Mouse (Mus musculus): ENCODE data around the gene P3h2. TPM values are rescaled to one million over a fixed set of nuclear protein-coding genes. Genes with fewer than 3 reads are reported as not detected.
A peak's percentile ranks its signal among the peaks of the same experiment; 100 is the strongest.

The P3h2 gene
- polyA plus RNA-seq (2011; ENCODE audit: insufficient read length, low read depth, missing spikeins) = 4.1 and 4.8 TPM in 2 replicates

GRCm38 (mm10) chr16:26105115-26105974, at the start of gene P3h2:
Gene P3h2, minus strand, starts transcription at chr16:26105784.
- peak; percentile 46; the same call in 1 of the 2 replicates for TF ChIP-seq CTCF (IDR thresholded peaks at IDR 0.05; ENCODE audit: borderline replicate concordance, insufficient read depth, low read length)
- no peak for TF ChIP-seq POLR2A (IDR thresholded peaks at IDR 0.05; ENCODE audit: low read depth, low read length)
- Histone ChIP-seq H3K27ac (ENCODE audit: insufficient read depth, low read length) (no peak within 1 kb of the TSS), H3K4me3 (ENCODE audit: insufficient read depth, low read length) (peak within 1 kb of the TSS; percentile 45), H3K4me1 (ENCODE audit: control insufficient read depth, insufficient read depth, low read length) (peaks cover 6% of the 10 kb centered on the region)

DNA sequence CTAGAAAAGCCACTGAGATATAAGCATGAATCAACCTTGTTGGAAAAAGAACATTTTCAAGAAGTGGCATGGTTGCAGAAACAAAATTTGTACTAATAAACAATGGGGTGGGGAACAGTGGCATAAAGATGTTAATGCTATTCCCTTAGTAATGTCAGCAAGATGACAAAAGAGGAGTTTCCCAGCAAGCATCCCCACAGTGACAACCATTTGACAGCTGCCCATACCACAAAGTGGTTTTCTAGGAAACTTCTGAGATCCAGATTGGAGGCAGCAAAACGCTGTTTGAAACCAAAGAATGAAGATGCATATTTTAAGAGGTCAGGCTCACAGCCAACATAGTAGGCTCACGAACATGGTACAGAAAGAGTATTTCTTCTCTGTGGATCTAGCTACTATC, 46.7 kb upstream of the P3h2 start:
- no peaks in the 10 kb centered on the region for H3K4me1 ChIP-seq (ENCODE audit: control insufficient read depth, insufficient read depth, low read length)
- TF ChIP-seq POLR2A (IDR thresholded peaks at IDR 0.05; ENCODE audit: low read depth, low read length) (no peak), CTCF (IDR thresholded peaks at IDR 0.05; ENCODE audit: borderline replicate concordance, insufficient read depth, low read length) (no peak)
- H3K4me3 ChIP-seq (ENCODE audit: insufficient read depth, low read length) = no peak overlapping the region
- H3K27ac ChIP-seq (ENCODE audit: insufficient read depth, low read length) = no peak overlapping the region

- Histone ChIP-seq H3K4me3 (ENCODE audit: insufficient read depth, low read length) (no peak overlapping the region), H3K27ac (ENCODE audit: insufficient read depth, low read length) (no peak overlapping the region), H3K4me1 (ENCODE audit: control insufficient read depth, insufficient read depth, low read length) (no peaks in the 10 kb centered on the region)
- TF ChIP-seq CTCF (IDR thresholded peaks at IDR 0.05; ENCODE audit: borderline replicate concordance, insufficient read depth, low read length) (no peak), POLR2A (IDR thresholded peaks at IDR 0.05; ENCODE audit: low read depth, low read length) (no peak)
Measured at GRCm38 (mm10) chr16:26150943-26151342, 45.4 kb upstream of the P3h2 start.

DNA sequence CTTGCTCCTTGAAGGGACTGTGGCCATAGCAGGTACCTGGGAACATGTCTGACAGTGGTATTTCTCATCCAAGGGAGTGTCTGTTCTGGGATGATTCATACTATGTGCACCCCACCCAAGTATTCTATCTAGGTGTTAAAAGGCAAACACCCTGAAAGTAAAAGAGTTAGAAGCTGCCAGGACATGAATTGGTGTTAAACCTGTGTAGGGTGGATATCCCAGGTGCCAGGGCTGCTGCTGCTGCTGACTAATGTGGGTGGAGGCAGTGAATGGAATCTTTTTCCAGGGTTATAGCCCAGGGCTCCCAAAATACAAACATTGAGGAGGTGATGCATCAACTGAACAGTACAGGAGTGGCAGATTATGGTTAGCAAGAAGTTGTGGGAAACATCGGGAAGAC, 41.3 kb upstream of the P3h2 start:
- H3K4me3 ChIP-seq (ENCODE audit: insufficient read depth, low read length) = no peak overlapping the region
- H3K27ac ChIP-seq (ENCODE audit: insufficient read depth, low read length) = no peak overlapping the region
- H3K4me1 ChIP-seq (ENCODE audit: control insufficient read depth, insufficient read depth, low read length) = no peaks in the 10 kb centered on the region
- no peak for TF ChIP-seq CTCF (IDR thresholded peaks at IDR 0.05; ENCODE audit: borderline replicate concordance, insufficient read depth, low read length)
- no peak for TF ChIP-seq POLR2A (IDR thresholded peaks at IDR 0.05; ENCODE audit: low read depth, low read length)

DNA sequence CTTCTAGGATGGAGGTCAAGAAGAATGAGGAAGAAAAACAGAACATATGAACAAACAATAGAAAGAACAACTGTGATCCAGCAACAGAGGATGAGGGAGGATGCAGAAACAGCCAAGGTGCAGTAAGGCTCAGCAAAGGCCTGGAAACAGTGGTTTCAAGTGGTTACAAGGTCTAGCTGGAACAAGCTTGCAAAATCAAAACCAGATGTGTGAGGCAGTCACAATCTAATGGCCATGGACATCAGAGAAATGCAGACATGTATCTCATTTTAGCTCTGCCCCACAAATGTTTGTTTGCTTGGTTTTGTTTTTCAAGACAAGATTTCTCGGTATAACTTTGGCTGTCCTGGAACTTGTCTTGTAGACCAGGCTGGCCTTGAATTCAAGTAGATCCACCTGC, 25.5 kb upstream of the P3h2 start:
- H3K4me3 ChIP-seq (ENCODE audit: insufficient read depth, low read length) = no peak overlapping the region
- TF ChIP-seq POLR2A (IDR thresholded peaks at IDR 0.05; ENCODE audit: low read depth, low read length) = no peak
- H3K4me1 ChIP-seq (ENCODE audit: control insufficient read depth, insufficient read depth, low read length) = no peaks in the 10 kb centered on the region
- H3K27ac ChIP-seq (ENCODE audit: insufficient read depth, low read length) = no peak overlapping the region

GRCm38 (mm10) chr16:26106618-26107017, 1.0 kb upstream of the P3h2 start:
- no peak overlapping the region for H3K4me3 ChIP-seq (ENCODE audit: insufficient read depth, low read length)
- TF ChIP-seq CTCF (IDR thresholded peaks at IDR 0.05; ENCODE audit: borderline replicate concordance, insufficient read depth, low read length) (no peak), POLR2A (IDR thresholded peaks at IDR 0.05; ENCODE audit: low read depth, low read length) (no peak)
- peaks cover 6% of the 10 kb centered on the region for H3K4me1 ChIP-seq (ENCODE audit: control insufficient read depth, insufficient read depth, low read length)
- no peak overlapping the region for H3K27ac ChIP-seq (ENCODE audit: insufficient read depth, low read length)

DNA sequence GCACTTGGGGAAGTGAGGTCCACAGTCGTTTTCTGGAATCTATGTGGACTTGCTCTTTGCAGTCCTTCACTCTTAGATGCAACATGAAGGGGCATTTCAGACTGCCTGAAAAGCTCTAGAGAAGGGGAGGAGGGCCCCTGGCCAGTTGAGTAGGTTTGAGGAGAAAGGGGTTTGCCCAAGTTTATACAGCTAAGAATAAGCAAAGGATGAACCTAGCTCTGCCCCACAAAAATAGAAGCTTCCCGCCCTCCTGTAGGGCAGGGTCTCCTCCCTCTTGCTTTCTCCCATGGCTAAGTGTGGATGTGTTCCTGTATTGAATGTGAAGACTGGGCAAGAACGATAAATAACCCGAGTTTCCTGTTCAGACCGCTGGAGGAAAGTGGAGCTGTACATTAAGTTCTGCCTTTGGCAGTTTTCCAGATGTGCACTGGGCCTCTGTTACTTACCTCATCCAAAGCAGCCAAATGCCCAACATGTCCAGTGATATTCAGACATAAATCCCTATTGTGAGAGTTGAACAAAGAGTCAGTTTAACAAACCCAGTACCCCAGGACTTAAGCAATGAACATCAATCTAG, 545 bp upstream of the P3h2 start:
- no peak for TF ChIP-seq CTCF (IDR thresholded peaks at IDR 0.05; ENCODE audit: borderline replicate concordance, insufficient read depth, low read length)
- TF ChIP-seq POLR2A (IDR thresholded peaks at IDR 0.05; ENCODE audit: low read depth, low read length) = no peak
- no peak overlapping the region for H3K27ac ChIP-seq (ENCODE audit: insufficient read depth, low read length)

DNA sequence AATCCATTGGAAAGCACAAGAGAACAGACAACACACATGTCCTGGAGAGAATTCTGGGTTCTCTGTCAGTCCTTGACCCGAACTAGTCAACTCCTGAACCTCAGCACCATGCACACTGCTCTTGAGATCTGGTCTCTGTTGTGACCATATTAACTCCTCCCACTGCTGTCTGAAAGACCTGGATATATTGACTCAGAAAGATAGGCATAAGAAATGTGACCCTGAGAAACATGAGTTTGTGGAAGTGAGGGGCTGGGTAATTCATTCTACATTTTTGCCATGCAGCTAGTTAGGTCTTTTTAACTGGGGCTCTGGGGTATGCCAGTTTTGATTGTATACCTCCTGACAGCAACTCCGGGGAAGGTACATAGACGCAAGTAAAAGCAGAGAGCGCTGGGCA, 1.3 kb downstream of the P3h2 start:
- peak overlapping the region; percentile 45 for H3K4me3 ChIP-seq (ENCODE audit: insufficient read depth, low read length)
- no peak overlapping the region for H3K27ac ChIP-seq (ENCODE audit: insufficient read depth, low read length)
- peaks cover 6% of the 10 kb centered on the region for H3K4me1 ChIP-seq (ENCODE audit: control insufficient read depth, insufficient read depth, low read length)
- TF ChIP-seq CTCF (IDR thresholded peaks at IDR 0.05; ENCODE audit: borderline replicate concordance, insufficient read depth, low read length) (no peak), POLR2A (IDR thresholded peaks at IDR 0.05; ENCODE audit: low read depth, low read length) (no peak)

More for the DNA sequence above, 545 bp upstream of the P3h2 start:
- peak overlapping the region; percentile 45 for H3K4me3 ChIP-seq (ENCODE audit: insufficient read depth, low read length)
- H3K4me1 ChIP-seq (ENCODE audit: control insufficient read depth, insufficient read depth, low read length) = peaks cover 6% of the 10 kb centered on the region

DNA sequence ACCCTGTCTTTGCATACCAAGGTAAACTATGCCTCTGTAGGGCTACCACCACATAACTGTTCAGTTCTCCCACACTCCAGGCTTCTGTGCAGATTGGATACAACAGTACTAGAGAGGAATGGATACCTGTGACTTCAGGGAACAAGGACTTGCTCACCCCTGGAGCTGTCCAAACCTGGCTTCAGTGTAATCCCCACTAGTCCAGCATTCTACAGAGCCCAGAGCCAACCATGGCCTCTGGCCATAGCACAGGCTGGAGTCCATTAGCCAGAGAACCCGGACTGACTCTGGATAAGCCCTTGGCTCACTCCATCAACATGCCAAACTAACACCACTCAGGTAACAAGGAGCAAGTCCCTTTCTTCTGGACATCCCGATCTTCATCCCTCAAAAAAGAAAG, 2.7 kb downstream of the P3h2 start:
- H3K4me1 ChIP-seq (ENCODE audit: control insufficient read depth, insufficient read depth, low read length) = peaks cover 6% of the 10 kb centered on the region
- H3K4me3 ChIP-seq (ENCODE audit: insufficient read depth, low read length) = no peak overlapping the region
- TF ChIP-seq POLR2A (IDR thresholded peaks at IDR 0.05; ENCODE audit: low read depth, low read length) (no peak), CTCF (IDR thresholded peaks at IDR 0.05; ENCODE audit: borderline replicate concordance, insufficient read depth, low read length) (no peak)

DNA sequence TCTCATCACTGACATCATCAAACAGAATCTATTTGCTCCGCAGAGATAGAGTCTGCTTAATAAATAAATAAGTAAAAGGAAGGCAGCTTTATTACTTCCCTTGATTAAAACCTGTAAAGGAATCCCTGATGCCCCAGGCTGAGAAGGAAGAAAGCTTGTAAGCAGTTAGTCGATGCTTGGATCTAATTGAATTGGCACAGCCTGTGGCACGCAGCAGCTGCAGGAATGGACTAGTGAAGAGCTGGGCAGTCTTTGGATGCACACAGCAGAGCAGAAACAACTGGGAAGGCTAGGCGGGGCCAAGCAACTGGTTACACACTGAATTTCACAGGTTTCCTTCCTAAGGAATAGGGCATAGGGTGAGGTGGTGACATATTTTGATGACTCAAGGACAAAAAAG, 5.4 kb downstream of the P3h2 start:
- Histone ChIP-seq H3K4me1 (ENCODE audit: control insufficient read depth, insufficient read depth, low read length) (peaks cover 6% of the 10 kb centered on the region), H3K27ac (ENCODE audit: insufficient read depth, low read length) (no peak overlapping the region), H3K4me3 (ENCODE audit: insufficient read depth, low read length) (no peak overlapping the region)
- TF ChIP-seq POLR2A (IDR thresholded peaks at IDR 0.05; ENCODE audit: low read depth, low read length) = no peak
- no peak for TF ChIP-seq CTCF (IDR thresholded peaks at IDR 0.05; ENCODE audit: borderline replicate concordance, insufficient read depth, low read length)

More for the DNA sequence above, 2.7 kb downstream of the P3h2 start:
- H3K27ac ChIP-seq (ENCODE audit: insufficient read depth, low read length) = no peak overlapping the region

Data from embryonic fibroblast, embryonic 13.5 days (primary cell).